Mouse (Mus musculus) naive thymus-derived CD4-positive, alpha-beta T cell, adult 5 months (primary cell): Measurements from ENCODE around the gene Bad. TPM values are rescaled to one million over a fixed set of nuclear protein-coding genes. Genes with fewer than 3 reads are reported as not detected.

Experiments
- polyA plus RNA-seq: library from polyadenylated mRNA; unstranded; fragments of 100-300 nt; shearing (Covaris generic); gene quantifications from one replicate; pipeline ENCODE4 v1.2.1, GENCODE M21; 2017

Bad gene
- polyA plus RNA-seq, 1 experiment from 2014 or later: 11.2 TPM

Other genes with a start within 250 kb of the Bad start
- gene Rps6ka4, start 101.2 kb upstream of the Bad start, polyA plus RNA-seq: 27.2 TPM
- gene Ccdc88b, start 83.7 kb upstream of the Bad start, polyA plus RNA-seq: 50.5 TPM
- 163 TPM for gene Trmt112, start 32.2 kb upstream of the Bad start, polyA plus RNA-seq
- gene Prdx5, start 31.8 kb upstream of the Bad start, polyA plus RNA-seq: 141 TPM
- 16.7 TPM for gene Esrra, start 20.0 kb upstream of the Bad start, polyA plus RNA-seq
- not detected for gene Catsperz, start 16.5 kb upstream of the Bad start, polyA plus RNA-seq
- gene Kcnk4, start 7.3 kb upstream of the Bad start, polyA plus RNA-seq: not detected
- 6.3 TPM for gene Gpr137, start 619 bp downstream of the Bad start, polyA plus RNA-seq
- gene Ppp1r14b, start 33.1 kb downstream of the Bad start, polyA plus RNA-seq: 131 TPM
- gene Plcb3, start 34.6 kb downstream of the Bad start, polyA plus RNA-seq: 8.5 TPM
- gene Fkbp2, start 38.6 kb downstream of the Bad start, polyA plus RNA-seq: 18.6 TPM
- gene Vegfb, start 45.8 kb downstream of the Bad start, polyA plus RNA-seq: 6.1 TPM
- gene Dnajc4, start 50.7 kb downstream of the Bad start, polyA plus RNA-seq: 36.2 TPM
- gene Nudt22, start 54.3 kb downstream of the Bad start, polyA plus RNA-seq: 4.6 TPM
- 4.1 TPM for gene Trpt1, start 54.3 kb downstream of the Bad start, polyA plus RNA-seq
- gene Fermt3, start 77.6 kb downstream of the Bad start, polyA plus RNA-seq: 241 TPM
- gene Stip1, start 98.1 kb downstream of the Bad start, polyA plus RNA-seq: 197 TPM
- gene Macrod1, start 114.9 kb downstream of the Bad start, polyA plus RNA-seq: 34.3 TPM
- gene Flrt1, start 163.9 kb downstream of the Bad start, polyA plus RNA-seq: not detected